Mouse (Mus musculus): ENCODE data around the gene Nfia. TPM values are rescaled to one million over a fixed set of nuclear protein-coding genes. Genes with fewer than 3 reads are reported as not detected.

Nfia gene
- polyA plus RNA-seq, 1 experiment from 2014 or later: 54.3 TPM

DNA sequence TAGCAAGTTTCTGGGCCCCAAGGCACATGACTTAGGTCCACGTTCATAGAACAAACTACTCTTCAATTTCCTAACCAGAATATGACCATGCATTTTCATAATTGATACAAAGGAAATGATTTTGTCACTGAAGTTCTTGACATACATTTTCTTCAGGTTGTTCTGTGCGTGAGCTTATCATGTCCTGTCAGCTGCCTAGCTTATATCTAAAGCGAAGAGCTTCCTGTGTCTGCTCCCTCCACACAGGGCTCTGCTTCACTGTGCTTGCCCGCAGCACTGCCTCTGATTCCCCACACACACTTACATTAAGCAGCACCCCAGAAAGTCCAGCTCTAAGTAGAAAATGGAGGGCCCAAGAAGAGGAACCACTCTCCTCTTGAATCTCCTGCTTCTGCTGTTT is 310.0 kb downstream of the Nfia start:
- Histone ChIP-seq H3K36me3 (ENCODE audit: control insufficient read depth, insufficient read depth, low read length) (peaks cover 21% of the 10 kb centered on the region), H3K4me3 (ENCODE audit: control insufficient read depth in 1 of 2, insufficient read depth in 1 of 2, low read depth in 1 of 2, low read length in 2 of 2) (no peak overlapping the region), H3K27ac (replicated peaks in 1 of 2; ENCODE audit: control insufficient read depth in 1 of 2, insufficient read depth in 1 of 2, low read depth in 2 of 2, low read length in 2 of 2) (peak overlapping the region in 1 of 2 experiments; percentile 24; a peak in 1 of 4 replicates), H3K4me1 (ENCODE audit: control insufficient read depth in 2 of 2, insufficient read depth in 2 of 2, low read length in 2 of 2) (peaks cover 7 to 32% of the 10 kb centered on the region in 2 experiments), H3K27me3 (ENCODE audit: control insufficient read depth, insufficient read depth, low read length) (no peaks in the 10 kb centered on the region), H3K9me3 (ENCODE audit: control insufficient read depth, low read length) (no peaks in the 10 kb centered on the region), H3K9ac (ENCODE audit: low read length) (no peak overlapping the region), H3K4me2 (ENCODE audit: low read length) (no peak overlapping the region)
- WGBS: 50% methylated on average over 4 of the region's 4 CpGs
- no peak for ATAC-seq (ENCODE audit: insufficient number of reproducible peaks, insufficient read depth, low FRiP score, low read depth)

DNA sequence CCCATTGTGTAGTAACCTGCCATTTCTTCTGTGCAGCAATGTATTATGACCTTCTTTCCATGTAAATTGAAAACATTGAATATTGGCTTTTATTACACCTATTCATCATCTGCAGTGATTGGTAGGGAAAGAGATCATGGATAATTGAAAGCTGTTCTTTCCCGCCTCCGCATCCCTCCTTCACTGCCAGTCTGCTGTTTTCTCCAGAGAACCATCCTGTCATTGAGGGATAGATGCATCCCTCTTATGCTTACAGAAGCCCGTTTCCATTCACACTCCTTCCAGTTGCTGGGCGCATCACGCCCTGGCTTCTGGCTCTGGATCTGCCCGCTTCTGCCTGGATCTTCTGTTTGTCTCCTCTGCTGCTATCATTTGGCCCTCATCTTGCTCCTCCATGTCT is 312.5 kb downstream of the Nfia start:
- 82% methylated on average over 6 of the region's 6 CpGs for WGBS
- ATAC-seq (ENCODE audit: insufficient number of reproducible peaks, insufficient read depth, low FRiP score, low read depth): no peak
- Histone ChIP-seq H3K27ac (replicated peaks in 1 of 2; ENCODE audit: control insufficient read depth in 1 of 2, insufficient read depth in 1 of 2, low read depth in 2 of 2, low read length in 2 of 2) (no peak overlapping the region), H3K36me3 (ENCODE audit: control insufficient read depth, insufficient read depth, low read length) (peaks cover 21% of the 10 kb centered on the region), H3K4me3 (ENCODE audit: control insufficient read depth in 1 of 2, insufficient read depth in 1 of 2, low read depth in 1 of 2, low read length in 2 of 2) (no peak overlapping the region), H3K27me3 (ENCODE audit: control insufficient read depth, insufficient read depth, low read length) (no peaks in the 10 kb centered on the region), H3K9me3 (ENCODE audit: control insufficient read depth, low read length) (no peaks in the 10 kb centered on the region), H3K4me2 (ENCODE audit: low read length) (no peak overlapping the region), H3K4me1 (ENCODE audit: control insufficient read depth in 2 of 2, insufficient read depth in 2 of 2, low read length in 2 of 2) (peaks cover 12 to 37% of the 10 kb centered on the region in 2 experiments), H3K9ac (ENCODE audit: low read length) (no peak overlapping the region)

DNA sequence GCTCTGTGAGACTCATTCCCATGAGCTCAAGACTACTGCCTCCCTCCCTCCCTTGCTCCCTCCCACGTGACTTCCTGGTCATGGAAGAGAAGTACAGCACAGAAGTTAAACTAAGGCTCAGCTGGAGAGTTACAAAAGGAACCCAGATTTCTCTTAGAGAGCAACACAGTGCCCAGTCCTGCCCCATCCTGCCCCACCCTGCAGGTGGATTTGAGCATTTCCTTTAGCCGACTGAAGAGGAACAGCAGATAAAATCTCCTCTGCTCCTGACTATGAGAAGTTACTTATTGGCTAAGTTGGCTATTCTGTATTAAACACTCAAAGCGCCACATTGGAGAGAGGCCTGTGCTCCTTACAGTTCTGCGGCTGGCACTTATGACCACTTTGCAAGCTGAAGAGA is 314.4 kb downstream of the Nfia start:
- ATAC-seq (ENCODE audit: insufficient number of reproducible peaks, insufficient read depth, low FRiP score, low read depth): no peak
- peaks cover 23 to 41% of the 10 kb centered on the region in 2 experiments for H3K4me1 ChIP-seq (ENCODE audit: control insufficient read depth in 2 of 2, insufficient read depth in 2 of 2, low read length in 2 of 2)

DNA sequence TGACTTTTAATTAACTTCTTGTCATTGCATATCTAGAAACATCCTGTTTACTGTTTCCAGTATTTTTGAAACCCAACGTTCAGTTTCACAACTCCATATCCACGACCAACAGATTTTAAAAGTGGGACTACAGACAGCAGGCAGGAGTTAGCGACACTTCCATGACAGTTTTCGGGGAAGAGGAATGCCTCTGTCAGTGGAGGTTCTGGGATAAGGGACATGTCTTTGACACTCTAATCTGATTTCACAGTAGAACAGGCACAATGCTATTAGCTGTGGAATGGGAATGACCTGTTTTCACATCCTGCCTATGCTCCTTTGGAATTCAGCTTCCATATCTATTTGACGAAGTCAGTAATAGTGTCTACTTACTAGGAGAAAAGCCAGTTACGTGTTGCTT is 317.5 kb downstream of the Nfia start:
- H3K9ac ChIP-seq (ENCODE audit: low read length): no peak overlapping the region
- 13% methylated on average over 6 of the region's 6 CpGs for WGBS
- H3K27ac ChIP-seq (replicated peaks in 1 of 2; ENCODE audit: control insufficient read depth in 1 of 2, insufficient read depth in 1 of 2, low read depth in 2 of 2, low read length in 2 of 2): peak overlapping the region; percentile 7 to 81; a peak in 3 of 4 replicates
- H3K36me3 ChIP-seq (ENCODE audit: control insufficient read depth, insufficient read depth, low read length): no peaks in the 10 kb centered on the region
- H3K27me3 ChIP-seq (ENCODE audit: control insufficient read depth, insufficient read depth, low read length): no peaks in the 10 kb centered on the region
- no peaks in the 10 kb centered on the region for H3K9me3 ChIP-seq (ENCODE audit: control insufficient read depth, low read length)
- ATAC-seq (ENCODE audit: insufficient number of reproducible peaks, insufficient read depth, low FRiP score, low read depth): no peak
- peaks cover 26 to 52% of the 10 kb centered on the region in 2 experiments for H3K4me1 ChIP-seq (ENCODE audit: control insufficient read depth in 2 of 2, insufficient read depth in 2 of 2, low read length in 2 of 2)
- no peak overlapping the region for H3K4me2 ChIP-seq (ENCODE audit: low read length)
- H3K4me3 ChIP-seq (ENCODE audit: control insufficient read depth in 1 of 2, insufficient read depth in 1 of 2, low read depth in 1 of 2, low read length in 2 of 2): no peak overlapping the region

More for the DNA sequence above, 314.4 kb downstream of the Nfia start:
- Histone ChIP-seq H3K9ac (ENCODE audit: low read length) (no peak overlapping the region), H3K36me3 (ENCODE audit: control insufficient read depth, insufficient read depth, low read length) (peaks cover 13% of the 10 kb centered on the region), H3K27me3 (ENCODE audit: control insufficient read depth, insufficient read depth, low read length) (no peaks in the 10 kb centered on the region), H3K4me2 (ENCODE audit: low read length) (no peak overlapping the region), H3K4me3 (ENCODE audit: control insufficient read depth in 1 of 2, insufficient read depth in 1 of 2, low read depth in 1 of 2, low read length in 2 of 2) (no peak overlapping the region), H3K9me3 (ENCODE audit: control insufficient read depth, low read length) (no peaks in the 10 kb centered on the region), H3K27ac (replicated peaks in 1 of 2; ENCODE audit: control insufficient read depth in 1 of 2, insufficient read depth in 1 of 2, low read depth in 2 of 2, low read length in 2 of 2) (no peak overlapping the region; a peak in 1 of 4 replicates)
- 60% methylated on average over 4 of the region's 4 CpGs for WGBS

DNA sequence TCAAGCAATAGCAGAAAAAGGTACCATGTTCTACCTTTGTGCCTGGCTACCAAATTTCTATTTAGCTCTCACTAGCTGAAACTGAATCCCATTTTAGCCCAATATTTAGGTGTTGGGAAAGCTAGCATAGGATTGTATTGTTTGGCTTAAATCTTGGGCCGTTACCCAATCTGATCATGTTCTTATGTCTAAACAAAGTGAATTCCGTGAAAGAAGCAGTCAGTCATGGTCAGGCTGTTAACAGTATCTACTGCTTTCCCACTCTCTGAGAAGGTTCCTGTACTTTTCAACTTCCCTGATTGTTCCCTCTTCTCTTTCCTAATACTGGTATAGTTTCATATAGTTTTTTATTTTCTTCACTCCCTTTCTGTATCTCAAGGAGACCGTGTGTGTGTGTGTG is 318.1 kb downstream of the Nfia start:
- WGBS: 63% methylated on average over 3 of the region's 3 CpGs
- peaks cover 23 to 46% of the 10 kb centered on the region in 2 experiments for H3K4me1 ChIP-seq (ENCODE audit: control insufficient read depth in 2 of 2, insufficient read depth in 2 of 2, low read length in 2 of 2)
- H3K9me3 ChIP-seq (ENCODE audit: control insufficient read depth, low read length): no peaks in the 10 kb centered on the region
- H3K9ac ChIP-seq (ENCODE audit: low read length): no peak overlapping the region
- no peak for ATAC-seq (ENCODE audit: insufficient number of reproducible peaks, insufficient read depth, low FRiP score, low read depth)
- H3K36me3 ChIP-seq (ENCODE audit: control insufficient read depth, insufficient read depth, low read length): no peaks in the 10 kb centered on the region
- H3K4me2 ChIP-seq (ENCODE audit: low read length): no peak overlapping the region
- no peak overlapping the region for H3K4me3 ChIP-seq (ENCODE audit: control insufficient read depth in 1 of 2, insufficient read depth in 1 of 2, low read depth in 1 of 2, low read length in 2 of 2)
- H3K27ac ChIP-seq (replicated peaks in 1 of 2; ENCODE audit: control insufficient read depth in 1 of 2, insufficient read depth in 1 of 2, low read depth in 2 of 2, low read length in 2 of 2): peak overlapping the region; percentile 81 to 87; a peak in 3 of 4 replicates
- H3K27me3 ChIP-seq (ENCODE audit: control insufficient read depth, insufficient read depth, low read length): no peaks in the 10 kb centered on the region

GRCm38 (mm10) chr4:98091368-98091827 is 318.9 kb downstream of the Nfia start:
- no peaks in the 10 kb centered on the region for H3K36me3 ChIP-seq (ENCODE audit: control insufficient read depth, insufficient read depth, low read length)
- H3K4me1 ChIP-seq (ENCODE audit: control insufficient read depth in 2 of 2, insufficient read depth in 2 of 2, low read length in 2 of 2): peaks cover 23 to 46% of the 10 kb centered on the region in 2 experiments
- no peaks in the 10 kb centered on the region for H3K27me3 ChIP-seq (ENCODE audit: control insufficient read depth, insufficient read depth, low read length)
- ATAC-seq (ENCODE audit: insufficient number of reproducible peaks, insufficient read depth, low FRiP score, low read depth): peak; percentile 80
- no peaks in the 10 kb centered on the region for H3K9me3 ChIP-seq (ENCODE audit: control insufficient read depth, low read length)
- H3K9ac ChIP-seq (ENCODE audit: low read length): no peak overlapping the region
- H3K4me2 ChIP-seq (ENCODE audit: low read length): no peak overlapping the region
- 24% methylated on average over 4 of the region's 4 CpGs for WGBS
- H3K4me3 ChIP-seq (ENCODE audit: control insufficient read depth in 1 of 2, insufficient read depth in 1 of 2, low read depth in 1 of 2, low read length in 2 of 2): no peak overlapping the region
- peak overlapping the region; percentile 81 to 87 for H3K27ac ChIP-seq (replicated peaks in 1 of 2; ENCODE audit: control insufficient read depth in 1 of 2, insufficient read depth in 1 of 2, low read depth in 2 of 2, low read length in 2 of 2)

DNA sequence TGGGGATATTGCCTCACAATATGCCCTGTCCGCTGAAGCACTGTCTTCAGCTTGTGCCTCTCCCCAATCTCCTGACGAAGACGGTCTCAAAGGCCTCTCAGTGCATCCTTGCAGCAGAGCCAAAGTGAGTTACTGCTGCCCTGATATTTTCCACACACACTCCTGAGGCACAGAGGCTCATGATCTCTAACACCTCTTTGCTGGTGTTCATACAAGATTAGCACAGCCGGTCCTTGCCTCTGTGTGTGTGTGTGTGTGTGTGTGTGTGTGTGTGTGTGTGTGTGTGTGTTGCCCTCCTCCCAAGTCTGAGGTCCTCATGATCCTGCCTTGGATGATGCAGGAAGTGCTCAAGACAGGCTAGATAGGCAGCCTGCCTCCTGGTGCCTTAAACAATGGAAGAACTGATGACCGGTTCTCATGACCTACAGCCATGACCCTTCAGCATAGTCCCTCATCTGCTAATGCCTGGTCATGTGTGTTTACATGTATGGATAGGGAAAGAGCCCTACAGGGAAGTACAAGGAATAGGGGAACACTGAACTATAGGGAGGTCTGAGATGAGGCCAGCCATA is 319.5 kb downstream of the Nfia start:
- no peaks in the 10 kb centered on the region for H3K9me3 ChIP-seq (ENCODE audit: control insufficient read depth, low read length)
- H3K9ac ChIP-seq (ENCODE audit: low read length): no peak overlapping the region
- peak; percentile 65 for ATAC-seq (ENCODE audit: insufficient number of reproducible peaks, insufficient read depth, low FRiP score, low read depth)
- peak overlapping the region; percentile 81 to 87 for H3K27ac ChIP-seq (replicated peaks in 1 of 2; ENCODE audit: control insufficient read depth in 1 of 2, insufficient read depth in 1 of 2, low read depth in 2 of 2, low read length in 2 of 2)
- H3K36me3 ChIP-seq (ENCODE audit: control insufficient read depth, insufficient read depth, low read length): no peaks in the 10 kb centered on the region
- 49% methylated on average over 5 of the region's 5 CpGs for WGBS
- no peak overlapping the region for H3K4me3 ChIP-seq (ENCODE audit: control insufficient read depth in 1 of 2, insufficient read depth in 1 of 2, low read depth in 1 of 2, low read length in 2 of 2)
- H3K4me1 ChIP-seq (ENCODE audit: control insufficient read depth in 2 of 2, insufficient read depth in 2 of 2, low read length in 2 of 2): peaks cover 20 to 42% of the 10 kb centered on the region in 2 experiments
- no peaks in the 10 kb centered on the region for H3K27me3 ChIP-seq (ENCODE audit: control insufficient read depth, insufficient read depth, low read length)
- no peak overlapping the region for H3K4me2 ChIP-seq (ENCODE audit: low read length)

All from heart, embryonic 14.5 days (tissue).